Mouse (Mus musculus): ENCODE results near the gene Sergef. TPM values are rescaled to one million over a fixed set of nuclear protein-coding genes. Genes with fewer than 3 reads are reported as not detected.
A peak's percentile ranks its signal among the peaks of the same experiment; 100 is the strongest.

Gene Sergef
- polyA plus RNA-seq, 1 experiment from 2014 or later = 11.6 TPM

GRCm38 (mm10) chr7:46447473-46448165, 192.0 kb downstream of the Sergef start:
- WGBS = 58% methylated on average over 9 of the region's 9 CpGs
- no peak overlapping the region for H3K27ac ChIP-seq (replicated peaks; ENCODE audit: low read depth, low read length)
- DNase-seq (ENCODE audit: low spot score) (no peak), ATAC-seq (replicated peaks; ENCODE audit: insufficient number of reproducible peaks, low FRiP score, low TSS enrichment, low read depth) (no peak)
- H3K4me3 ChIP-seq (ENCODE audit: low read depth, low read length) = no peak overlapping the region
- no peaks in the 10 kb centered on the region for H3K4me1 ChIP-seq (ENCODE audit: control insufficient read depth, insufficient read depth, low read length)
- H3K36me3 ChIP-seq (replicated peaks; ENCODE audit: control insufficient read depth, insufficient read depth, low read depth, low read length) = no peaks in the 10 kb centered on the region
- no peaks in the 10 kb centered on the region for H3K27me3 ChIP-seq (ENCODE audit: control insufficient read depth, insufficient read depth, low read length)
- H3K4me2 ChIP-seq (ENCODE audit: low read depth, low read length) = no peak overlapping the region
- H3K9me3 ChIP-seq (replicated peaks; ENCODE audit: control insufficient read depth, low read length) = no peaks in the 10 kb centered on the region
- no peak overlapping the region for H3K9ac ChIP-seq (replicated peaks; ENCODE audit: low read length)

- Histone ChIP-seq H3K9me3 (replicated peaks; ENCODE audit: control insufficient read depth, low read length) (no peaks in the 10 kb centered on the region), H3K4me3 (ENCODE audit: low read depth, low read length) (no peak overlapping the region), H3K27me3 (ENCODE audit: control insufficient read depth, insufficient read depth, low read length) (no peaks in the 10 kb centered on the region), H3K4me1 (ENCODE audit: control insufficient read depth, insufficient read depth, low read length) (no peaks in the 10 kb centered on the region), H3K36me3 (replicated peaks; ENCODE audit: control insufficient read depth, insufficient read depth, low read depth, low read length) (no peaks in the 10 kb centered on the region), H3K9ac (replicated peaks; ENCODE audit: low read length) (no peak overlapping the region), H3K27ac (replicated peaks; ENCODE audit: low read depth, low read length) (no peak overlapping the region), H3K4me2 (ENCODE audit: low read depth, low read length) (no peak overlapping the region)
- no peak for DNase-seq (ENCODE audit: low spot score)
- ATAC-seq (replicated peaks; ENCODE audit: insufficient number of reproducible peaks, low FRiP score, low TSS enrichment, low read depth) = no peak
- 83% methylated on average over 6 of the region's 6 CpGs for WGBS
Measured at GRCm38 (mm10) chr7:46445896-46446295, 193.7 kb downstream of the Sergef start.

GRCm38 (mm10) chr7:46443163-46443562, 196.4 kb downstream of the Sergef start:
- Histone ChIP-seq H3K4me3 (ENCODE audit: low read depth, low read length) (no peak overlapping the region), H3K4me2 (ENCODE audit: low read depth, low read length) (no peak overlapping the region), H3K9ac (replicated peaks; ENCODE audit: low read length) (no peak overlapping the region), H3K27me3 (ENCODE audit: control insufficient read depth, insufficient read depth, low read length) (no peaks in the 10 kb centered on the region), H3K9me3 (replicated peaks; ENCODE audit: control insufficient read depth, low read length) (no peaks in the 10 kb centered on the region), H3K27ac (replicated peaks; ENCODE audit: low read depth, low read length) (no peak overlapping the region), H3K4me1 (ENCODE audit: control insufficient read depth, insufficient read depth, low read length) (no peaks in the 10 kb centered on the region), H3K36me3 (replicated peaks; ENCODE audit: control insufficient read depth, insufficient read depth, low read depth, low read length) (no peaks in the 10 kb centered on the region)
- no peak for DNase-seq (ENCODE audit: low spot score)
- ATAC-seq (replicated peaks; ENCODE audit: insufficient number of reproducible peaks, low FRiP score, low TSS enrichment, low read depth) = no peak
- 83% methylated on average over 10 of the region's 10 CpGs for WGBS

- WGBS = 54% methylated on average over 9 of the region's 9 CpGs
- Histone ChIP-seq H3K36me3 (replicated peaks; ENCODE audit: control insufficient read depth, insufficient read depth, low read depth, low read length) (no peaks in the 10 kb centered on the region), H3K4me1 (ENCODE audit: control insufficient read depth, insufficient read depth, low read length) (no peaks in the 10 kb centered on the region), H3K27ac (replicated peaks; ENCODE audit: low read depth, low read length) (no peak overlapping the region), H3K27me3 (ENCODE audit: control insufficient read depth, insufficient read depth, low read length) (no peaks in the 10 kb centered on the region), H3K4me3 (ENCODE audit: low read depth, low read length) (no peak overlapping the region), H3K9ac (replicated peaks; ENCODE audit: low read length) (no peak overlapping the region), H3K9me3 (replicated peaks; ENCODE audit: control insufficient read depth, low read length) (no peaks in the 10 kb centered on the region), H3K4me2 (ENCODE audit: low read depth, low read length) (no peak overlapping the region)
- DNase-seq (ENCODE audit: low spot score) (no peak), ATAC-seq (replicated peaks; ENCODE audit: insufficient number of reproducible peaks, low FRiP score, low TSS enrichment, low read depth) (no peak)
Measured at GRCm38 (mm10) chr7:46438537-46439141, 201.0 kb downstream of the Sergef start.

GRCm38 (mm10) chr7:46435833-46436232, 203.8 kb downstream of the Sergef start:
- H3K36me3 ChIP-seq (replicated peaks; ENCODE audit: control insufficient read depth, insufficient read depth, low read depth, low read length) = no peaks in the 10 kb centered on the region
- ATAC-seq (replicated peaks; ENCODE audit: insufficient number of reproducible peaks, low FRiP score, low TSS enrichment, low read depth) = no peak
- no peak overlapping the region for H3K4me2 ChIP-seq (ENCODE audit: low read depth, low read length)
- no peaks in the 10 kb centered on the region for H3K4me1 ChIP-seq (ENCODE audit: control insufficient read depth, insufficient read depth, low read length)
- H3K27ac ChIP-seq (replicated peaks; ENCODE audit: low read depth, low read length) = no peak overlapping the region
- no peak for DNase-seq (ENCODE audit: low spot score)
- H3K9ac ChIP-seq (replicated peaks; ENCODE audit: low read length) = no peak overlapping the region
- 88% methylated on average over 5 of the region's 5 CpGs for WGBS
- no peaks in the 10 kb centered on the region for H3K9me3 ChIP-seq (replicated peaks; ENCODE audit: control insufficient read depth, low read length)
- H3K27me3 ChIP-seq (ENCODE audit: control insufficient read depth, insufficient read depth, low read length) = no peaks in the 10 kb centered on the region
- no peak overlapping the region for H3K4me3 ChIP-seq (ENCODE audit: low read depth, low read length)

- Histone ChIP-seq H3K36me3 (replicated peaks; ENCODE audit: control insufficient read depth, insufficient read depth, low read depth, low read length) (no peaks in the 10 kb centered on the region), H3K9ac (replicated peaks; ENCODE audit: low read length) (no peak overlapping the region), H3K4me1 (ENCODE audit: control insufficient read depth, insufficient read depth, low read length) (no peaks in the 10 kb centered on the region), H3K27ac (replicated peaks; ENCODE audit: low read depth, low read length) (no peak overlapping the region), H3K27me3 (ENCODE audit: control insufficient read depth, insufficient read depth, low read length) (no peaks in the 10 kb centered on the region), H3K9me3 (replicated peaks; ENCODE audit: control insufficient read depth, low read length) (no peaks in the 10 kb centered on the region), H3K4me3 (ENCODE audit: low read depth, low read length) (no peak overlapping the region), H3K4me2 (ENCODE audit: low read depth, low read length) (no peak overlapping the region)
- 77% methylated on average over 5 of the region's 5 CpGs for WGBS
- DNase-seq (ENCODE audit: low spot score) (no peak), ATAC-seq (replicated peaks; ENCODE audit: insufficient number of reproducible peaks, low FRiP score, low TSS enrichment, low read depth) (peak; percentile 73; the same call in 1 of the 2 replicates)
Measured at GRCm38 (mm10) chr7:46433874-46434273, 205.7 kb downstream of the Sergef start.

- Histone ChIP-seq H3K27me3 (ENCODE audit: control insufficient read depth, insufficient read depth, low read length) (no peaks in the 10 kb centered on the region), H3K9me3 (replicated peaks; ENCODE audit: control insufficient read depth, low read length) (no peaks in the 10 kb centered on the region), H3K36me3 (replicated peaks; ENCODE audit: control insufficient read depth, insufficient read depth, low read depth, low read length) (no peaks in the 10 kb centered on the region), H3K9ac (replicated peaks; ENCODE audit: low read length) (no peak overlapping the region), H3K4me1 (ENCODE audit: control insufficient read depth, insufficient read depth, low read length) (no peaks in the 10 kb centered on the region), H3K27ac (replicated peaks; ENCODE audit: low read depth, low read length) (no peak overlapping the region), H3K4me2 (ENCODE audit: low read depth, low read length) (no peak overlapping the region), H3K4me3 (ENCODE audit: low read depth, low read length) (no peak overlapping the region)
- ATAC-seq (replicated peaks; ENCODE audit: insufficient number of reproducible peaks, low FRiP score, low TSS enrichment, low read depth) (no peak), DNase-seq (ENCODE audit: low spot score) (no peak)
- 73% methylated on average over 4 of the region's 4 CpGs for WGBS
Measured at GRCm38 (mm10) chr7:46425012-46425411, 214.6 kb downstream of the Sergef start.

- ATAC-seq (replicated peaks; ENCODE audit: insufficient number of reproducible peaks, low FRiP score, low TSS enrichment, low read depth) = no peak
- WGBS = 85% methylated on average over 3 of the region's 3 CpGs
- no peak overlapping the region for H3K27ac ChIP-seq (replicated peaks; ENCODE audit: low read depth, low read length)
Measured at GRCm38 (mm10) chr7:46423951-46424350, 215.7 kb downstream of the Sergef start.

More at GRCm38 (mm10) chr7:46423951-46424350, 215.7 kb downstream of the Sergef start:
- Histone ChIP-seq H3K4me2 (ENCODE audit: low read depth, low read length) (no peak overlapping the region), H3K27me3 (ENCODE audit: control insufficient read depth, insufficient read depth, low read length) (no peaks in the 10 kb centered on the region), H3K4me1 (ENCODE audit: control insufficient read depth, insufficient read depth, low read length) (no peaks in the 10 kb centered on the region), H3K36me3 (replicated peaks; ENCODE audit: control insufficient read depth, insufficient read depth, low read depth, low read length) (no peaks in the 10 kb centered on the region), H3K9me3 (replicated peaks; ENCODE audit: control insufficient read depth, low read length) (no peaks in the 10 kb centered on the region), H3K9ac (replicated peaks; ENCODE audit: low read length) (no peak overlapping the region), H3K4me3 (ENCODE audit: low read depth, low read length) (no peak overlapping the region)
- no peak for DNase-seq (ENCODE audit: low spot score)

All from embryonic facial prominence, embryonic 11.5 days (tissue).